Mouse (Mus musculus): ENCODE data around the gene 1810062G17Rik. TPM values are rescaled to one million over a fixed set of nuclear protein-coding genes. Genes with fewer than 3 reads are reported as not detected.
A peak's percentile ranks its signal among the peaks of the same experiment; 100 is the strongest.

Gene 1810062G17Rik
- polyA plus RNA-seq, 1 experiment from 2014 or later = 1.9 TPM

DNA sequence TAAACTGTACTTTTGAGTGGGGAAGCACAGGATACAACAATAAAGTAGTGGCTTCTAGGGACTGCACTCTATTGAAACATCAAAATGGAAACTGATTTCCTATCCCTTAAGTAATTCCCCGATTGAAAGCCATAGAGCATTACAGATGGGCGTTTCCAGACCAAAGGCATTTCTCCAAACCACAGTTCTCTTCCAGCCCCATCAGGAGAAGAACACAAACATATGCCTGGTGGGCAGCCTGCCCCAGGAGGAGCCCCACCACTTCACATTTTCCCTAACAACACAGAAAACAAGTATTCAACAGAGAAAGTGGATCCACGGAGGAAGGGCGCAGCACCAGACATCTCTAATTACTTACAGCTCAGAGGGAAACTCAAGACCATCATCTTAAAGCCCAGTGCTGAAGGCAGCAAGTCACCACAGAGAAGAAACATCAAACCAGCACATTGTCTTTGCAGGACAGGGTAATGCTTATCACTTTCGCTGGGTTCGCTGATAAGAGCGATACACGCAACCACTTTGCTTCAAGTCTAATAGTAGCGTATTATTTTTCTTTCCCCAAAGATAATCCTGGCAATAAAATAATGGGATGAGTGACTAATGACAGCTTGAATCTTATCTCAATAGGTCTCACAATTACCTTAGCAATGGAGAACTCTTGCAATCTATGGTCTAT, 17.1 kb downstream of the 1810062G17Rik start:
- no peak for ATAC-seq (replicated peaks; ENCODE audit: low FRiP score, low TSS enrichment, low read depth)
- 71% methylated on average over 9 of the region's 9 CpGs for WGBS

DNA sequence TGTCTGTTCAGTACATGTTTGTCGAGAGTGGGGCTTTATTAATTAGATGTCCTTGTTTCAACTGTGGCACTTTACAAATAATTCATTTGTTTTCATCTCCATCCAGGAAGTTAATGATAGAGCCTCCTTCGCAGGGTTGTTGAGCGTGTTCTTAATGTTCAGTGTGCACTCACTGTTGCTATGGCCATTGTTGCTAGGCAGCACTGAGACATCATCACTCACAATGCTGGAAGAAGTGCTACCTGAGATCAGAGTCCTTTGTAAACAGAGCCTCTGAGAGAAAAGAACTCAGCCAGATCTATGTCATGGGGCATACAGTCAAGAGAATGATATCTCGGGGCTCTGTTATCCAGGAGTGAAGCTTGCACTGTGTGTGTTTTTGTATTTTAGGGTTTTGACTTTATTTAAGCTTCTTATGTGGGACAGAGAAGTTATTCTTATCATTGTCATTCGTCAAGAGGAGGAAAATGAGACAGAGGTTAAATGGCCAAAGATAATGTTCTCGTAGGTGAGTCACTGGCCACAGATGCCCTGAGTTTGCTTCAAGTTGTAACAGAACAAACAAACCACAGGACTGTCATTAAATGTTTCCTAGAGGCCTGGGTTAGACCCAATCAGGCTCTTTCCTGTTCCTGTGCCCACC, 18.0 kb downstream of the 1810062G17Rik start:
- DNase-seq (ENCODE audit: low spot score) (no peak), ATAC-seq (replicated peaks; ENCODE audit: low FRiP score, low TSS enrichment, low read depth) (no peak)
- H3K27me3 ChIP-seq (replicated peaks; ENCODE audit: control insufficient read depth, insufficient read depth, low read length) = no peaks in the 10 kb centered on the region
- 52% methylated on average over 6 of the region's 6 CpGs for WGBS
- no peaks in the 10 kb centered on the region for H3K4me1 ChIP-seq (replicated peaks; ENCODE audit: control insufficient read depth, insufficient read depth, low read length)
- no peaks in the 10 kb centered on the region for H3K9me3 ChIP-seq (ENCODE audit: control insufficient read depth, low read length)
- no peak overlapping the region for H3K9ac ChIP-seq (ENCODE audit: low read length)
- no peak overlapping the region for H3K4me2 ChIP-seq (ENCODE audit: low read length)
- H3K4me3 ChIP-seq (ENCODE audit: low read depth, low read length) = no peak overlapping the region
- no peaks in the 10 kb centered on the region for H3K36me3 ChIP-seq (ENCODE audit: control insufficient read depth, insufficient read depth, low read length)
- no peak overlapping the region for H3K27ac ChIP-seq (ENCODE audit: low read depth)

More for the DNA sequence above, 17.1 kb downstream of the 1810062G17Rik start:
- Histone ChIP-seq H3K9me3 (ENCODE audit: control insufficient read depth, low read length) (no peaks in the 10 kb centered on the region), H3K36me3 (ENCODE audit: control insufficient read depth, insufficient read depth, low read length) (no peaks in the 10 kb centered on the region), H3K27me3 (replicated peaks; ENCODE audit: control insufficient read depth, insufficient read depth, low read length) (no peaks in the 10 kb centered on the region), H3K4me3 (ENCODE audit: low read depth, low read length) (no peak overlapping the region), H3K9ac (ENCODE audit: low read length) (no peak overlapping the region), H3K4me1 (replicated peaks; ENCODE audit: control insufficient read depth, insufficient read depth, low read length) (no peaks in the 10 kb centered on the region), H3K4me2 (ENCODE audit: low read length) (no peak overlapping the region), H3K27ac (ENCODE audit: low read depth) (no peak overlapping the region)
- no peak for DNase-seq (ENCODE audit: low spot score)

DNA sequence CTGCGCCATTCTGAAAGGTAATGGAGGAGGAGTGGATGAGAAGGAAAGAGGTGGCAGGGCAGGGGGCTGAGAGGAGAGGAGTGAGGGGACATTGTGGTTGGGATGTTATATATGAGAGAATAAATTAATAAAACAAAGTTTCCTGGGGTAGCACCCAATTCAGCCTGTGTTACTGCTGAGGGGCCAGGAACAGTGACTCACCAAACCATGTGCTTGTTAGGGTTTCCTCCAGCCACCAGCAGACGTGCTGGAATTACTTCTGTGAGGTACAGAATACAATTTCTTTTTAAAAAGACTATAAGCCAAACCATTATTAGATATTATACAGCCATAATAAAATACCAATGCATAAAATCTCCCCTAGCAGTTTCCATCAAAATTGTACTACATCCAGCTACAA, 18.9 kb downstream of the 1810062G17Rik start:
- Histone ChIP-seq H3K9me3 (ENCODE audit: control insufficient read depth, low read length) (no peaks in the 10 kb centered on the region), H3K4me1 (replicated peaks; ENCODE audit: control insufficient read depth, insufficient read depth, low read length) (no peaks in the 10 kb centered on the region), H3K27me3 (replicated peaks; ENCODE audit: control insufficient read depth, insufficient read depth, low read length) (no peaks in the 10 kb centered on the region), H3K9ac (ENCODE audit: low read length) (no peak overlapping the region), H3K4me2 (ENCODE audit: low read length) (no peak overlapping the region), H3K36me3 (ENCODE audit: control insufficient read depth, insufficient read depth, low read length) (no peaks in the 10 kb centered on the region), H3K4me3 (ENCODE audit: low read depth, low read length) (no peak overlapping the region), H3K27ac (ENCODE audit: low read depth) (no peak overlapping the region)
- ATAC-seq (replicated peaks; ENCODE audit: low FRiP score, low TSS enrichment, low read depth) (no peak), DNase-seq (ENCODE audit: low spot score) (no peak)
- 87% methylated on average over 2 of the region's 2 CpGs for WGBS

DNA sequence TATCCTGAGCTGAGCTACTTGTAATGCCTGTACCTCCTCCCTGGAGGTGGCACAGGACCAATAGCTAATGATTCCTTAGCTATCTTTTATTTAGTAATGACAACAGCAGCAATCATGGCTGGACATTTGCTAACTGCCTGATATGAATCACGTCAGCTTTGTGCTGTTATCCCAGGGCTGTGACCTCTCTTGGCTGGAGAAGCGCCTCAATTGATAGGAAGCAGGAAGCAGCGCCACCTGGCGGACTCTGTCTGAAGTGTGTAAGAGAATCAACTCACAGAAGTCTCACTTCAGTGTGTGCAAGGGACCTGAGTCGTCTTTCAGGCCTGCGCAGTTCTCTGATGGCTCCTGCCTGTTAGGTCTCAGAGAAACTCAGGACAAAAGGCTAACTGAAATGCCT, 19.7 kb downstream of the 1810062G17Rik start:
- Histone ChIP-seq H3K9me3 (ENCODE audit: control insufficient read depth, low read length) (no peaks in the 10 kb centered on the region), H3K36me3 (ENCODE audit: control insufficient read depth, insufficient read depth, low read length) (no peaks in the 10 kb centered on the region), H3K4me3 (ENCODE audit: low read depth, low read length) (no peak overlapping the region), H3K4me2 (ENCODE audit: low read length) (0 out of 2 replicates have a peak overlapping the region, but pooled peaks have one; percentile 20), H3K9ac (ENCODE audit: low read length) (no peak overlapping the region), H3K4me1 (replicated peaks; ENCODE audit: control insufficient read depth, insufficient read depth, low read length) (no peaks in the 10 kb centered on the region), H3K27me3 (replicated peaks; ENCODE audit: control insufficient read depth, insufficient read depth, low read length) (no peaks in the 10 kb centered on the region), H3K27ac (ENCODE audit: low read depth) (no peak overlapping the region)
- peak; percentile 59; the same call in 1 of the 2 replicates for ATAC-seq (replicated peaks; ENCODE audit: low FRiP score, low TSS enrichment, low read depth)
- 10% methylated on average over 6 of the region's 6 CpGs for WGBS
- DNase-seq (ENCODE audit: low spot score) = peak; percentile 94

DNA sequence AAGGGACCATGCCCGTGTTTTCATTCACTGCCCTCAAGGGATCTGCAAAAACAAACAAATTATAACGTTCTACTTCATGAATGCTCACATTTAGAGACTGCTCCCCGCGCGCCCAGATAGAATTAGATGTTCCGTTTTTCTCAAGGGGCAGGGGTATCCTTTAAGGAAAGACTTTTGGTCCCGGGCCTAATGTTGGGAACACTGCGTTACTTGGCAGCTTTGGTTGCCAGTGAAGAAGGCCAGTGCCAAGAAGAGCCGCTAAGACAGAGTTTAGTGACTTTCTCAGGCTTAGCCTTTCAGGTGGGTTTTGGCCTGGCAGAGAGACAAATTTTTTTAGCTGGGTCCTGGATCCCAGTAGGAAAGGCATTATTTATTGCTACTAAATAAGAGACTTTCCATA, 20.5 kb downstream of the 1810062G17Rik start:
- Histone ChIP-seq H3K9me3 (ENCODE audit: control insufficient read depth, low read length) (no peaks in the 10 kb centered on the region), H3K4me3 (ENCODE audit: low read depth, low read length) (no peak overlapping the region), H3K9ac (ENCODE audit: low read length) (no peak overlapping the region), H3K4me1 (replicated peaks; ENCODE audit: control insufficient read depth, insufficient read depth, low read length) (no peaks in the 10 kb centered on the region), H3K27ac (ENCODE audit: low read depth) (no peak overlapping the region), H3K4me2 (ENCODE audit: low read length) (no peak overlapping the region), H3K27me3 (replicated peaks; ENCODE audit: control insufficient read depth, insufficient read depth, low read length) (no peaks in the 10 kb centered on the region), H3K36me3 (ENCODE audit: control insufficient read depth, insufficient read depth, low read length) (no peaks in the 10 kb centered on the region)
- 87% methylated on average over 9 of the region's 9 CpGs for WGBS
- ATAC-seq (replicated peaks; ENCODE audit: low FRiP score, low TSS enrichment, low read depth) (no peak), DNase-seq (ENCODE audit: low spot score) (no peak)

DNA sequence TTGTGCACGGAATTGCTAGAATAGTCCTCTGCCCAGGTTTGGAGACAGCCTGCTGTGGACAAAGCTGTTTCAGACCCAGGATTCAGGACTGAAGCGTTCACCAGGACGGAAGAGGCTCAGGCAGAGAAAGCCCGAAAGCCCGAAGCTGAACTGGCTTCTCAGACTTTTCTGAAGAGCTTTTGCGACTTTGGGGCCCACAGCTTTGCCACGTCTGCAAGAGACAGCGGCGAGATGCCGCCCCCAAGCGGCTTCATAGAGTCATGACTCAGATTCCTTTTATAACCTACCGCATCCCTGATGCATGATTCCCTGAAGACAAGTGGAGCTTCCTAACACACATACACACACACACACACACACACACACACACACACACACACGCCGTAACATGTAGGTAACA, 21.0 kb downstream of the 1810062G17Rik start:
- Histone ChIP-seq H3K4me3 (ENCODE audit: low read depth, low read length) (no peak overlapping the region), H3K9ac (ENCODE audit: low read length) (no peak overlapping the region), H3K27ac (ENCODE audit: low read depth) (no peak overlapping the region), H3K36me3 (ENCODE audit: control insufficient read depth, insufficient read depth, low read length) (no peaks in the 10 kb centered on the region), H3K9me3 (ENCODE audit: control insufficient read depth, low read length) (no peaks in the 10 kb centered on the region), H3K4me2 (ENCODE audit: low read length) (no peak overlapping the region), H3K27me3 (replicated peaks; ENCODE audit: control insufficient read depth, insufficient read depth, low read length) (no peaks in the 10 kb centered on the region), H3K4me1 (replicated peaks; ENCODE audit: control insufficient read depth, insufficient read depth, low read length) (no peaks in the 10 kb centered on the region)
- WGBS = 13% methylated on average over 14 of the region's 14 CpGs
- DNase-seq (ENCODE audit: low spot score) (peak; percentile 80), ATAC-seq (replicated peaks; ENCODE audit: low FRiP score, low TSS enrichment, low read depth) (peak; percentile 48; the same call in 1 of the 2 replicates)

DNA sequence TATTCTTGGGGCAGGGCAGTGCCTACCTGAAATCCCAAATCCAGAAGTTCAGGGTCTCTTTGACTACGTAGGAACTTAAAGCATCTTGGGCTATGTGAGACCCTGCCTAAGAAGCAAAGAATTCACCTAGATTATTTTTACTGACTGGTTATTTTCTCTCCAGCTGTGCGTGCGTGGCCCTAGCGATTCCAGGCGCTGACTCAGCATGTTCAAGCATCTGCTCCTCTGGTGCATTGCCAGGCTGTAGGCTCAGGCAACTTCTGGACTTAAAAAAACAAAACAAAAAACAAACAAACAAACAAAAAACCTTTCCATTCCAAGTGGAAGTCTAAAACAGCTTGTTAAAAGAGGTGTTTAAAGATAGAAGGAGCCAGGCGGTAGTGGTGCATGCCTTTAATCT, 22.5 kb downstream of the 1810062G17Rik start:
- Histone ChIP-seq H3K4me3 (ENCODE audit: low read depth, low read length) (no peak overlapping the region), H3K9me3 (ENCODE audit: control insufficient read depth, low read length) (no peaks in the 10 kb centered on the region), H3K27me3 (replicated peaks; ENCODE audit: control insufficient read depth, insufficient read depth, low read length) (no peaks in the 10 kb centered on the region), H3K9ac (ENCODE audit: low read length) (no peak overlapping the region), H3K36me3 (ENCODE audit: control insufficient read depth, insufficient read depth, low read length) (no peaks in the 10 kb centered on the region), H3K27ac (ENCODE audit: low read depth) (no peak overlapping the region), H3K4me1 (replicated peaks; ENCODE audit: control insufficient read depth, insufficient read depth, low read length) (no peaks in the 10 kb centered on the region), H3K4me2 (ENCODE audit: low read length) (no peak overlapping the region)
- DNase-seq (ENCODE audit: low spot score) (no peak), ATAC-seq (replicated peaks; ENCODE audit: low FRiP score, low TSS enrichment, low read depth) (no peak)
- WGBS = 82% methylated on average over 6 of the region's 6 CpGs

DNA sequence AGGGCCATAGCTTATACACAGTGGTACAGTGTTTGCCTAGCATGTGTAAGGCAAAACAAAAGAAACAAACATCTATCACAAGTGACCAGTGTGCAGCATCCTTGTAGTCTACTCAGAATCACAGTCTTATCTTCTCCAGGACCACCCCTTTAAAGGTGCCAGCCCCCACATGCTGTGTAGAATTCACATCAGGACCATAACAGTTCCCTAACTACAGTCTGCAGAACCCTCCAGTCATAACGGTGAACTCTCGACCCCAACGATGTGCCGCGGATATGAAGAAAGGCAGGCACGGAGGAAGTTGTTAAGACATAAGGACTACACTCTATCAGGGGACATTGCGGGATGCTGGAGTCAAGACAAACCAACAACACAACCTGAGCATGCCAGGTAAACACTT, 23.7 kb downstream of the 1810062G17Rik start:
- H3K9ac ChIP-seq (ENCODE audit: low read length) = no peak overlapping the region
- H3K27ac ChIP-seq (ENCODE audit: low read depth) = no peak overlapping the region
- no peak overlapping the region for H3K4me3 ChIP-seq (ENCODE audit: low read depth, low read length)
- no peaks in the 10 kb centered on the region for H3K4me1 ChIP-seq (replicated peaks; ENCODE audit: control insufficient read depth, insufficient read depth, low read length)
- no peak overlapping the region for H3K4me2 ChIP-seq (ENCODE audit: low read length)
- no peaks in the 10 kb centered on the region for H3K36me3 ChIP-seq (ENCODE audit: control insufficient read depth, insufficient read depth, low read length)
- no peaks in the 10 kb centered on the region for H3K27me3 ChIP-seq (replicated peaks; ENCODE audit: control insufficient read depth, insufficient read depth, low read length)
- ATAC-seq (replicated peaks; ENCODE audit: low FRiP score, low TSS enrichment, low read depth) = no peak
- no peaks in the 10 kb centered on the region for H3K9me3 ChIP-seq (ENCODE audit: control insufficient read depth, low read length)
- no peak for DNase-seq (ENCODE audit: low spot score)
- 93% methylated on average over 7 of the region's 7 CpGs for WGBS

DNA sequence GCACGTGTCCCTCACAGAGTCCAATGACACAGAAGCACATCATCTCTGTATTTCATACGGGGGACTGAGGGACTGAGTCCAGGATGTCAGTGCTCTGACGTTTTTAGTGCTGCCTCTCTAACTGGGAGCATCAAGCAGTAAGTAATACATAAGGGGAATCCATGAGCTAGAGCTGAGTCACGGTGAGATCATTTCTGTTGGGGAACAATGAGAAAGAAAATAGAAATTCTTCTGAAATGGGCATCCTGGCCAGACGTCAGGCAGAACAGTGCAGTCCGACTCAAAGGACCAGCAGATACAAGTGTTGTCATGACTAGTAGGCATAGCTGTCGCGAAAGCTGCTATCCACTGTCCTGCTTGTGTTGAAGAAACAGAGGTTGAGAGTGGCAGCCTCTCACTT, 25.2 kb downstream of the 1810062G17Rik start:
- peak; percentile 20 for DNase-seq (ENCODE audit: low spot score)

More for the DNA sequence above, 25.2 kb downstream of the 1810062G17Rik start:
- H3K36me3 ChIP-seq (ENCODE audit: control insufficient read depth, insufficient read depth, low read length) = no peaks in the 10 kb centered on the region
- no peak for ATAC-seq (replicated peaks; ENCODE audit: low FRiP score, low TSS enrichment, low read depth)
- H3K9ac ChIP-seq (ENCODE audit: low read length) = no peak overlapping the region
- H3K4me3 ChIP-seq (ENCODE audit: low read depth, low read length) = no peak overlapping the region
- H3K27ac ChIP-seq (ENCODE audit: low read depth) = no peak overlapping the region
- no peaks in the 10 kb centered on the region for H3K4me1 ChIP-seq (replicated peaks; ENCODE audit: control insufficient read depth, insufficient read depth, low read length)
- H3K27me3 ChIP-seq (replicated peaks; ENCODE audit: control insufficient read depth, insufficient read depth, low read length) = no peaks in the 10 kb centered on the region
- 83% methylated on average over 8 of the region's 8 CpGs for WGBS
- no peaks in the 10 kb centered on the region for H3K9me3 ChIP-seq (ENCODE audit: control insufficient read depth, low read length)
- H3K4me2 ChIP-seq (ENCODE audit: low read length) = no peak overlapping the region
